Mouse (Mus musculus) lung, postnatal 0 days (tissue): Measurements from ENCODE around the gene Spock1. TPM values are rescaled to one million over a fixed set of nuclear protein-coding genes. Genes with fewer than 3 reads are reported as not detected.

Experiments
- ATAC-seq: fragments of 200-750 bp; cut with Nextera tagmentation; 2 replicates; pipeline ENCODE4 v1.8.0; 2017; ENCODE audit warnings: moderate library complexity
- DNase-seq: peaks from one replicate; pipeline ENCODE4 v3.0.0-alpha.2; 2016; ENCODE audit warnings: low spot score
- H3K27ac ChIP-seq: fragments of 300-500 bp; sonication (generic); 2 replicates; pipeline ENCODE4 v1.5.1; 2014; ENCODE audit warnings: antibody characterized with exemption, mild to moderate bottlenecking, low read length, mixed read lengths
- H3K27me3 ChIP-seq: fragments of 300-500 bp; sonication (generic); replicated peaks from 2 replicates; pipeline ENCODE4 v1.6.1; 2014; ENCODE audit warnings: low read length, mixed read lengths; ENCODE audit not compliant: insufficient read depth
- H3K36me3 ChIP-seq: fragments of 300-500 bp; sonication (generic); 2 replicates; pipeline ENCODE4 v1.6.1; 2014; ENCODE audit warnings: low read length, mixed read lengths; ENCODE audit not compliant: insufficient read depth
- H3K4me1 ChIP-seq: fragments of 300-500 bp; sonication (generic); 2 replicates; pipeline ENCODE4 v1.6.1; 2014; ENCODE audit warnings: antibody characterized with exemption, low read depth, low read length, mixed read lengths; ENCODE audit not compliant: insufficient read depth
- H3K4me2 ChIP-seq: fragments of 300-500 bp; sonication (generic); replicated peaks from 2 replicates; pipeline ENCODE4 v1.6.1; 2014; ENCODE audit warnings: low read depth, mild to moderate bottlenecking, low read length, moderate library complexity, mixed read lengths
- H3K4me3 ChIP-seq: fragments of 300-500 bp; sonication (generic); 2 replicates; pipeline ENCODE4 v1.5.1; 2014; ENCODE audit warnings: low read depth, low read length
- H3K9ac ChIP-seq: fragments of 300-500 bp; sonication (generic); replicated peaks from 2 replicates; pipeline ENCODE4 v1.6.1; 2014; ENCODE audit warnings: low read depth, mild to moderate bottlenecking
- H3K9me3 ChIP-seq: fragments of 300-500 bp; sonication (generic); 2 replicates; pipeline ENCODE4 v1.6.1; 2016; ENCODE audit warnings: low read length, mixed read lengths
- CTCF ChIP-seq: IDR thresholded peaks from 2 replicates; pipeline ENCODE4 v1.5.1; 2016; ENCODE audit warnings: antibody characterized with exemption, mild to moderate bottlenecking
- EP300 ChIP-seq: IDR thresholded peaks from 2 replicates; pipeline ENCODE4 v1.6.1; 2016; ENCODE audit warnings: antibody characterized with exemption, mild to moderate bottlenecking, control low read depth
- WGBS: fragments of 180-500 bp; shearing (Covaris S2); extraction: QIAGEN DNeasy Blood & Tissue Kit; methylation state at CpG from one replicate; pipeline ENCODE4 v1.1.7; 2014; 5-methylcytosine and 5-hydroxymethylcytosine counted together
- polyA plus RNA-seq: library from polyadenylated mRNA; unstranded; fragments of >200 nt; fragmentation: Nextera tagmentation; extraction: Ambion mirVana; gene quantifications from 2 replicates; pipeline ENCODE4 v1.2.1, GENCODE M21; 2015

The Spock1 gene
- polyA plus RNA-seq, 1 experiment from 2014 or later = 0.45 TPM

- no peaks in the 10 kb centered on the region; the same call in 1 of the 2 replicates for H3K9me3 ChIP-seq
- H3K27me3 ChIP-seq = no peaks in the 10 kb centered on the region
- TF ChIP-seq CTCF (no peak), EP300 (no peak)
- DNase-seq = no peak
- no peaks in the 10 kb centered on the region for H3K4me1 ChIP-seq
- H3K9ac ChIP-seq = no peak overlapping the region
- 72% methylated on average over 11 of the region's 11 CpGs for WGBS
- no peak overlapping the region for H3K4me2 ChIP-seq
- H3K36me3 ChIP-seq = no peaks in the 10 kb centered on the region
- H3K27ac ChIP-seq = no peak overlapping the region
- no peak overlapping the region for H3K4me3 ChIP-seq
- no peak for ATAC-seq
Observed at GRCm38 (mm10) chr13:57816276-57816675, 91.9 kb downstream of the Spock1 start.

GRCm38 (mm10) chr13:57812643-57813042 lies 95.5 kb downstream of the Spock1 start:
- no peak for TF ChIP-seq EP300
- TF ChIP-seq CTCF = no peak
- H3K27me3 ChIP-seq = no peaks in the 10 kb centered on the region
- no peak overlapping the region for H3K4me3 ChIP-seq
- ATAC-seq (no peak), DNase-seq (no peak)
- WGBS = 84% methylated on average over 7 of the region's 7 CpGs
- H3K4me1 ChIP-seq = no peaks in the 10 kb centered on the region
- H3K9ac ChIP-seq = no peak overlapping the region
- H3K4me2 ChIP-seq = no peak overlapping the region
- H3K9me3 ChIP-seq = no peaks in the 10 kb centered on the region; the same call in 1 of the 2 replicates
- no peak overlapping the region for H3K27ac ChIP-seq
- H3K36me3 ChIP-seq = no peaks in the 10 kb centered on the region

- Histone ChIP-seq H3K9me3 (no peaks in the 10 kb centered on the region), H3K36me3 (no peaks in the 10 kb centered on the region), H3K4me1 (no peaks in the 10 kb centered on the region), H3K9ac (no peak overlapping the region), H3K4me3 (no peak overlapping the region), H3K27ac (no peak overlapping the region), H3K27me3 (no peaks in the 10 kb centered on the region), H3K4me2 (no peak overlapping the region)
- DNase-seq (no peak), ATAC-seq (no peak)
- TF ChIP-seq CTCF = no peak
- no peak for TF ChIP-seq EP300
- WGBS = 76% methylated on average over 2 of the region's 2 CpGs
Observed at GRCm38 (mm10) chr13:57811253-57811652, 96.9 kb downstream of the Spock1 start.

GRCm38 (mm10) chr13:57810816-57811215 lies 97.3 kb downstream of the Spock1 start:
- no peak overlapping the region for H3K4me3 ChIP-seq
- H3K27me3 ChIP-seq = no peaks in the 10 kb centered on the region
- H3K27ac ChIP-seq = no peak overlapping the region
- WGBS = 32% methylated on average over 2 of the region's 2 CpGs
- TF ChIP-seq CTCF (no peak), EP300 (no peak)
- DNase-seq (no peak), ATAC-seq (no peak)
- H3K4me2 ChIP-seq = no peak overlapping the region
- no peaks in the 10 kb centered on the region for H3K4me1 ChIP-seq
- H3K9me3 ChIP-seq = no peaks in the 10 kb centered on the region
- no peak overlapping the region for H3K9ac ChIP-seq
- H3K36me3 ChIP-seq = no peaks in the 10 kb centered on the region

GRCm38 (mm10) chr13:57810083-57810482 lies 98.0 kb downstream of the Spock1 start:
- Histone ChIP-seq H3K4me3 (no peak overlapping the region), H3K4me1 (no peaks in the 10 kb centered on the region), H3K27ac (no peak overlapping the region), H3K27me3 (no peaks in the 10 kb centered on the region), H3K9me3 (no peaks in the 10 kb centered on the region), H3K36me3 (no peaks in the 10 kb centered on the region), H3K4me2 (no peak overlapping the region), H3K9ac (no peak overlapping the region)
- peak; percentile 11 for DNase-seq
- no peak for ATAC-seq
- WGBS = 36% methylated on average over 5 of the region's 5 CpGs
- TF ChIP-seq EP300 (no peak), CTCF (no peak)

DNA sequence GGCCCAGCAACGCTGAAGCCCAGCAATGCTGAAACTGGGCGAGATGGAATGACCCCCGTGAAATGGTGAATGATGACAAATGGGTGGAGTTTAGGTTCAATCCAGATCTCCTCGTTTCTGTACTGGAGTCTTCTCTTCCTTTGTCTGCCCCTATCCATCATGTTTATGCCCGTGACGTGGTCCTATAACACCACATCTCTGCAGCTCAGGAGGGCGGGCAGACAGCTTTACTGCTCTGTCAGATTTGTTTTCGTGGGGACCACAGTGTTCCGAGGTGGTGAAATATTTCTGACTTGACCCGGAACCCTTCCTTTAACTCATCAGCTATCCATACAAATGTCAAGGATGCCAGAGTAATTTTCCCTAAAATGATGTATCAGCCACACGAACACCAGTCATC lies 98.5 kb downstream of the Spock1 start:
- TF ChIP-seq EP300 (no peak), CTCF (no peak)

DNA sequence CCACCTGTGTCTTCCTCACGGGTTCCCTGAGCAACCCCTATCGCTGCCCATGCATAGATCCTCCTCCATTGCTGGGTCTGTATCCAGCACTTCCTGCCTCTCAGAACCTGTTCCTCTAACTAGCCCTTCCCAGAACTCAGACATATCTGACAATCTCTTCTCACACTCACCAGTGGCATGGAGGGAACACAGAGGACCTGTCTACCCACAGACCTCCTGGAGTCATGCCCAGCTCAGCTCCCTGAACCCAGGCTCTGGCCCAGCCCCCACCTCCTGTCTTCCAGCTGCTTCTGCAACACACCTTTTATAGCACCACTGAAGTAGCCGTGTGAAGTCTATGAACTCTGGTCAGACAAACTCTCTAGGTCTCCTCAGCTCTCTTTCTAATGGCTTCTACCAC lies 101.3 kb downstream of the Spock1 start:
- no peak for DNase-seq
- no peaks in the 10 kb centered on the region for H3K27me3 ChIP-seq
- H3K4me1 ChIP-seq = no peaks in the 10 kb centered on the region
- no peak overlapping the region for H3K27ac ChIP-seq
- WGBS = 73% methylated on average over 3 of the region's 3 CpGs
- H3K4me2 ChIP-seq = no peak overlapping the region
- TF ChIP-seq EP300 (no peak), CTCF (no peak)
- H3K9me3 ChIP-seq = no peaks in the 10 kb centered on the region
- H3K4me3 ChIP-seq = no peak overlapping the region
- no peak for ATAC-seq
- no peaks in the 10 kb centered on the region for H3K36me3 ChIP-seq
- no peak overlapping the region for H3K9ac ChIP-seq

More for the DNA sequence above, 98.5 kb downstream of the Spock1 start:
- H3K36me3 ChIP-seq = no peaks in the 10 kb centered on the region
- H3K9ac ChIP-seq = no peak overlapping the region
- H3K27me3 ChIP-seq = no peaks in the 10 kb centered on the region
- WGBS = 46% methylated on average over 11 of the region's 11 CpGs
- H3K27ac ChIP-seq = no peak overlapping the region
- no peak for ATAC-seq
- no peak overlapping the region for H3K4me2 ChIP-seq
- DNase-seq = no peak
- H3K9me3 ChIP-seq = no peaks in the 10 kb centered on the region
- no peaks in the 10 kb centered on the region for H3K4me1 ChIP-seq
- no peak overlapping the region for H3K4me3 ChIP-seq
